Mouse (Mus musculus) left cerebral cortex, adult 9 months (tissue): Measurements from ENCODE around the gene Hipk2.

Experiments
- DNase-seq, 2 experiments: peaks; one replicate each; pipeline ENCODE4 v3.0.0; 2022; ENCODE audit warnings: low spot score in 2 of 2

Gene Hipk2

DNA sequence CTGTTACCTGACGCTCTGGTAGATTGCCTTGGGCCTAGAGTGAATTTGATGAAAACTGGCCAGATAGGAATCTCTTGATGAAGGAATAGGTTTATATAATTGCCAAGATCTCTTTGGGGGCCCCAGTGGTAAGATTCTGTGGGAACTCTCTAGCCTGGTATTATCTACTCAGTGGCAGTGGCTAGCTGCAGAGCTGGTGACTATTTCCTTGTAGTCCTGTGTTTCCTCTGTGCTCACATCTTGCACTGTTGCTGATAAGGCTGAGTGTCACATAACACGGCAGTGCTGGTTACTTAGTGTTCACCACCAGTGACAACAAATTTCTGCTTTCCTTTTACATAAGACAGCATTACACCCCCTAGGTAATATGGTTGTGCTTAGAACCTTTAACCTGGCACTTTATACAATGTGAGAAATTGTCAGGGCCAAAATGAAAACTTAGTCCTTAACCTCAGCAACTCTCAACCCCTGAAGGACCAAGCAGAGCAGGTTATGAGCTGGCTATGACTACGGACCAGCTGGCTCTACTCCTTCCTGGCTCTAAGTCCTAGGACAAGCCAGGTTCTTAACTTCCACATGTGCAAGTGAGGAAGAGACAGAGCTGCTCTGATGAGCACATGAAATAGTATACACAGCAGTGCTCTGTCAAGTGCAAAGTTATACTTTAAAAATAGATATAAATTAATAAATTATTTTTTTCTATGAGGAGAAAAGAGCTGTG lies 80.7 kb downstream of the Hipk2 start:
- DNase-seq: no peak

DNA sequence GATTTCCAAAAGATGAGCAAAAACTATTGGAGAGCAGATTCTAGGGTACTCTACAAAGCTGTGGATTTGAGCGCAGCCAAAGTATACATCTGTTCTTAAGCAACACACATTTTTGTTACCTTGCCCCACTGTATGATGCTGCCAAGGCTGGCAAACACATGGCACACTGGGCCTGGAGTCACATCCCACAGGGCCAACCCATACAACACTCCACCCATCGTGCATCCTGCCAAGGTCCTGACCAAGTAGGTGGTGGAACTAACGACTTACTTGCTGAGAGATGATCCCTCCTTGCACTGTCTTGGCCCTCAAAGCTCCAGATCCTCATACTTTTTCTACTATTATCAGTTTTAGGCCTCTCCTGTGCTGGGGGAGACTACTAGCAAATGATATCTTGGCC lies 83.0 kb downstream of the Hipk2 start:
- no peak for DNase-seq

- no peak for DNase-seq
These were observed 86.6 kb downstream of the Hipk2 start for GRCm38 (mm10) chr6:38789221-38789810.

GRCm38 (mm10) chr6:38787811-38788509 lies 88.0 kb downstream of the Hipk2 start:
- peak; percentile 19 to 62 for DNase-seq

GRCm38 (mm10) chr6:38787134-38787533 lies 88.8 kb downstream of the Hipk2 start:
- DNase-seq: no peak

DNA sequence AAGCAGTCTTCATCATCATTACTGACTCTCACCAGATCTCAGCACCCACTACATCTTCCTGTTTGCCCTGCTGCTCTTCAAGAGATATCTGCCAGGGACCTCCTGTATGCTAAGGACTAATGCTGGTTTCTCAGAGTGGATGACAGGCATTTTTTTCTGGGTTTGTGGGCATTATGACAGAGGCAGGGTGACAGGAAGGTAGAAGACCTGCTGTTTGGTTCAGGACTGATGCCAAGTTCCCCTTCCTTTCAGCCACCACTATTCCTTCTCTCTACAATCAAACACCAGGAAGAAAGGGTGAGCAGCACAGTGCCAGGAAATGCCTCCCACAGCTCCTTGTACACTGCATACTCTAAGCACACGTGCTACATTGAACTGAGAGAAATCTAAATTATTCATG lies 90.2 kb downstream of the Hipk2 start:
- no peak for DNase-seq

DNA sequence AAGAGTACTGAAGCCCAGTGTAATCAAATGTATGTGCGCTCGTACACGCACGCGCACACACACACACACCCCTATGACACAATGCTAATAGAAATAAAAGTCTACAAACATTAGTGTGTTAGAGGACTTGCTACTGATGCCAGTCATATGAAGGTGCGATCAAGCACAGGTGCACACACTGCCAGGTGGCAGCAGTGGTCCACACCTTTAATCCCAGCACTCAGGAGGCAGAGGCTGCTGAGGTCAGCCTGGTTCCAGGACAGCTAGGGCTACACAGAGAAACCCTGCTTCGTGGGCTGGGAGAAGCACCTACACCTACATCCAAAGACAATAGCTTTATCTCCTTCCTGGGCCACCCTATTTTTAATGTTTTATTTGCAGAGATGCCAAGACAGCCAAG lies 96.6 kb downstream of the Hipk2 start:
- no peak for DNase-seq

- no peak for DNase-seq
These were observed 97.1 kb downstream of the Hipk2 start for GRCm38 (mm10) chr6:38778887-38779286.

- no peak for DNase-seq
These were observed 99.9 kb downstream of the Hipk2 start for GRCm38 (mm10) chr6:38776000-38776584.

DNA sequence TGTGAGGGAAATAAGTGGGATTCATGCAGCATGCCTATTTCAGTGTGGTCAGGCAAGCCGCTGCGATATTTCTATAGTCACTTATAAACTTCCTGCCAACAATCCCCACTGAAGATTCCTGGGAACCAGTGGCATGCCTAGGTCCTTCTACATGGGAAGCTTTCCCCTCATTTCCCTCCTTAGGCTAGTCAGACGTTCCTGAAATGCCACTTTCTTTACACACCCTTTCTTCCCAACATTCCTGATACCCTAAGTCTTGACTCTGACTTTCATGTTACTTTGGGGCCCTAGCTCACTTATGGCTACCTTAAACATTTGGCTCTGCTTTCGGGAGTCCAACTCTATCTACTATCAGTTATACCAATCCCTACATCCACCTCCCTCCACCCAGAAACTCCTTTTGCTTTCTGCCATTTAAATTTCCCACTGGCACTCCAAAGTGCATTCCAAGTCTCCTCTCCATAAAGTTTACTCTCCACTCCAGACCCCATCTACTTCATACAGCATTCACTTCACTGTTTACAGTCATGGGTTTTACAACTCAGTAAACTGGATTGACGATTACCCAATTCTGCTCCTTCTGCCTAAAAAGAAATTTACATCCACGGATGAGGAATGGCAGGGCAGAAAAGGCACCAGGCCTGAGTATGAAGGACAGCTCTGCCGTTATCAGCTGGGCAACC lies 103.0 kb downstream of the Hipk2 start:
- no peak for DNase-seq

DNA sequence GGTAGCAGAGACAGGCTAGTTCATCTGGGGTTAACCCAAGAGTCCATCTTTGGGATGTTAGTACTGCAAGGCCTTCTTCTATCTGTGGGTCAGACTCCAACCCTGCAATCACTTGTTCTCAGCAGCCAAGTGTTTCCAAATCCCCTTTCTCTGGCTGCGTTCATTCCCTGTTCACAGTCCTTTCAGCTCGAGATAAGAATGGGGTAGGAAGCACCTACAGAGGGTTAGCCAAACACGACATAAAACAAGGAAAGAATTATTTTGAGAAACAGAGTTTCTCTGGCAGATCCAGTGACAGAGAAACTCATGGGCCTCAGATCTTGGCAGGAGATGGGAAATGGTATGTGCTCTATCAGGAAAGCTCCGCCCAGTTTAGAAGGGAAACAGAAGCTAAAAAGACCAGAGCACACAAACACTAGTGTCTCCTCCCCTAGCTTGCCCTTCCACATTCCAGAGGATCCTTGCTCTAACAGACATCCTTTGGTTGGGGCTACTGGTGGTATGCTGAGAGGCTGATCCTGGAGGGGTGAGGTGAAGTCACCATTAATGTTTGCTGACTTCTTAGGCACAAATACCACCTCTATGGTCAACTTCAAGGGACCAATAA lies 104.8 kb downstream of the Hipk2 start:
- DNase-seq: no peak

- DNase-seq: no peak
These were observed 106.3 kb downstream of the Hipk2 start for GRCm38 (mm10) chr6:38769627-38770026.

DNA sequence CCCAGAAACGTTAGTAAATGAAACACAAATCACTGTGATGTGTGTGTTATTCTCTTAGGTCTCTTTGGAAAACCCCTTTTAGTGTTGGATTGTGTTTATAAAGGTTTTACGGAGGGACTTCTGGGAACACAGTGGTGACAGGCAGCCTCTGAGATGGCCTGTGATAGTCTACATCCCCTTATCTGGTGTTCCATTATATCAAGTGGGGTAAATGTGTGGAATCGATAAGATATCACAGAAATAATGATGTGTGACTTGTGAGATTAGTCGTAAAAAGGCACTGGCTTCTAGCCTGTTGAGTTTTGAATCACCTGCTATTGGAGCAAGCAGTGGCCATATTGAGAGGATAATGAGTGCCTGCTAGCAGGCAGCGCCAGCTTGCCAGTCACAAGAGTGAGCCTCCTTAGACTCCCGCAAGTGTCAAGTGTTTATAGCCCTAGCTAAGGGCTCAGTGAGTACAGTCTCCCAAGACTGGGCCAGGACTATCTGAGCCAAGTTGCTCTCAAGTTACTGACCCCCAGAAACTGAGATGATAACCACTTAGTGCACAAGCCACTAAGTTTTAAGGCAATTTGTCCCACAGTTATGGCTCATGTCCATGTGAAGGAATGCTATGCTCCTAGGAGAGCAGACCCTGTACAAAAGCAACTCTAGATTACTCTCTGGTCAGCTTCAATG lies 113.2 kb downstream of the Hipk2 start:
- no peak for DNase-seq

- DNase-seq: no peak
These were observed 114.0 kb downstream of the Hipk2 start for GRCm38 (mm10) chr6:38762006-38762405.

DNA sequence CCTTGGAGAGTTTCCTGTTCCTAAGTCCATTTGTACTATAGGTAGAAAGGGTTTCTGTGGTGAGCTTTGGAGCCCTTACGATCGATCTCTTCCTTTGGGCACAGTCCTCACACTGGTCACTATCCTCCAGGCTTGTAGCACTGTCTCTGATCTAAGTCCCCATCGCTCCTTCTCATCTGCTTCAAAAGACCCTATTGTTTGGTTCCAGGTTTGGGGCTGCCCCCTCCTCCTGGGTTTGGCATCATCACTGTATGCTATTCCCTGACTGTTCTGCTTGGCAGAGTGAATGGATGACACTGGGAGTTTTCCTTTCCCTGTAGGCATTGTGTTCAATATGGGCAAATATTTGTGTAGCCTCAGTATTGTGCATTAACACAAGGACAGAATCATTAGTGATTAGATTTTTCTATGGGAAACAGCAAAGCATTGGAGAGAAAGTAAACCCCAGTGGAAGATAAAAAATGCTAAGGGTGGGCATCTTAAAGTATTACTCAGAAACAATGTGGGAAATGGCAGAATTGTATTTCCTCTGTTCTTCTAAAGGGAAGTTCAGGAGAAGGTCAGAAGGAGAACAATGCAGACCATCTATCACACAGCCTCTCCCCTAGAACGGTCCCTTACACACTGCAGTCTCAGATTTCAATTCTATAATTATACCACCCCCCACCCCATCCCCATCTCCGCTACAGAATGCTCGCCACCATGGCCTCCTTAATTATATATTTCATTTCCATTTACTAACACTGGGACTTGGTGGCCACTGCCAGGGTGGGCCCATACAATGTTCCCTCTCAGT lies 114.9 kb downstream of the Hipk2 start:
- DNase-seq: no peak

DNA sequence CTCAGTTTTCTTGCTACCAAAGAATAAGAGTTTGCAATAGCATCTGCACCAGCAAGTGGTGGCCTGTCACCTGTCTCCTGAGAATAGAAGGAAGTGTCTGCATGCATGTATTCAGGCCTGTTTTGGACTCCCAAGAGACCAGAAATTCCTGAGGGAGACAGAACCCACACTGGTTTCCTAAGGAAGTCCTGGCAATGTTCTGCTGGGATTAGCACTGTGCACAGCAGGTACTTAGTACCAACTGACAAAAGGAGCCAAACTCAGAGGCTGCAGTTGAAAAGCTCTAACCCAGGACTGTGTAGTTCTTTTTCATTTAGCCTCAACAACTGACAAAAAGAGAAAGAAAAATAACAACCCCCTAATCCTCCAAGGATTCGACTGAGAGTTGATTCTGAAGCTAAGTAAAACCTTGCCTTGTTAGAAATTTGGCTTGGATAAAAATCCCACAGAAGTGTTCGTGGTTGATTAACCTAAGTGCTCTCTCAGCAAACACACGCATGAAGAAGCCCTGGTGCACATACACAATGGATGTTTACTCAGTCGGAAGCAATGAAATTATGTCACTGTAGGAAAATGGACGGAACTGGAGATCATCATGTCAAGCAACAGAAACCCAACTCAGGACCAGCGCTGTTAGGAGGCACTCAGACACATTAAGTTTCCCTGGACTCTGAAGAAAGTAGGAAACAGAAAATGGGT lies 115.9 kb downstream of the Hipk2 start:
- no peak for DNase-seq

GRCm38 (mm10) chr6:38759186-38759585 lies 116.8 kb downstream of the Hipk2 start:
- no peak for DNase-seq

DNA sequence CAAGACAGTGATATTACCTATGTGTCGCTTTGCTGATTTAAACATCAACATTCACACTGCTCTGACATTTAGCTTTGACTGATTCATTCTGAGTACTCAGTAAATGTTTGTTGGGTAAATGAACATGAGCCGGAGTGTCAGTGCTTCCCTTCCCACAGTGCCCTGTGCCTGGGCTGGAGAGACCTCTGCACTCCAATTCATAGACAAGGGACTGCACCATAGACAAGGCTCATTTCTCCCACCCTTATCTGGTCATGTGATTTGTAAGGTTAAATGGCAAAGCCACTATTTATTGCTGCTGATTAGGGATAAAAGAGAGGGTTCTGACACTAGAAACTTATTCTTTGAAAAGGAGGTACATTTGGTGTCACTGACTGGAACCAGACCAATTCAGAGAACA lies 118.4 kb downstream of the Hipk2 start:
- no peak for DNase-seq

- DNase-seq: no peak
These were observed 119.0 kb downstream of the Hipk2 start for GRCm38 (mm10) chr6:38756968-38757367.

- DNase-seq: no peak
These were observed 120.0 kb downstream of the Hipk2 start for GRCm38 (mm10) chr6:38755961-38756360.
